In the genomic region with DNA sequence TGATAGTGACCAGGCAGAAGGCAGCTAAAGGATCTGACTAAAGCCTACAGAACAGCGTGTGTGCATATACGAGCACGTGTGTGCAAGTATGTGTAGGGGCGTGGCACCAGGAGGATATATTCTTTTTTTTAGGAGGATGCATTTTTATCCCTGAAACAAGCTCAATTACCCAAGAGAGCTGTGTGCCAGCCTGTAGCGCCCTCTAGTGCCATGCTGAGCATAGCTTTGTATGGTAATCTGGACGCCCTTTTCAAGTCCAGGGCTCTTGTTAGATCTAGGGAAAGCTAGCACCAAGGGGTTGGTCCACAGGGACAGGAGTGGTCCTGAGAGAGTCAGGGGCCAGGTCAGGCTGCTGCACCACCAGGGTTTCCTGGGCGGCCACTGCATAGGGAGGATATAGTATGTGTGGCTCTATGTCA, we compare ENCODE assay signal across 9 mouse cellular contexts. TPM values are rescaled to one million over a fixed set of nuclear protein-coding genes. Genes with fewer than 3 reads are reported as not detected.
DNase-seq lines count a peak whose midpoint lies in the region; ATAC-seq and TF ChIP-seq lines count a peak whose summit lies in the region.
"Had no signal": no experiment of that assay in that cellular context is flagged by ENCODE, and none has a peak within 500 bp of the region (broad histone marks: within the 10 kb centered on the region; RNA-seq: fewer than 3 reads in every experiment).

No protein-coding gene starts in this region.

- H3K36me3 ChIP-seq in intestine, embryonic 14.5 days (ENCODE audit: control insufficient read depth, insufficient read depth, low read length) = peaks cover 46% of the 10 kb centered on the region

- no peaks in the 10 kb centered on the region; the same call in 1 of the 2 replicates for H3K27me3 ChIP-seq in cerebellum, adult 2 months (ENCODE audit: control insufficient read depth, insufficient read depth, low read length)
- H3K27me3 ChIP-seq in intestine, embryonic 14.5 days (replicated peaks; ENCODE audit: control insufficient read depth, insufficient read depth, low read length) = no peaks in the 10 kb centered on the region
- H3K27me3 ChIP-seq: embryonic facial prominence, embryonic 13.5 days had no signal

- no peak overlapping the region for H3K9ac ChIP-seq in intestine, embryonic 14.5 days (ENCODE audit: low read length)
- H3K9ac ChIP-seq: embryonic facial prominence, embryonic 13.5 days had no signal

- 14% methylated on average over 7 of the region's 7 CpGs for WGBS in cerebellum, adult 2 months
- WGBS in intestine, embryonic 14.5 days = 28% methylated on average over 7 of the region's 7 CpGs

- intact Hi-C loops in left cerebral cortex, postnatal 4 days (cut with DNase I) = no loop called here

- no peak overlapping the region for H3K27ac ChIP-seq in cerebellum, adult 2 months (ENCODE audit: insufficient read depth, low read length)
- H3K27ac ChIP-seq in intestine, embryonic 14.5 days (ENCODE audit: low read depth) = no peak overlapping the region
- H3K27ac ChIP-seq: embryonic facial prominence, embryonic 13.5 days had no signal

- no peak for TF ChIP-seq POLR2A in cerebellum, adult 2 months (IDR thresholded peaks at IDR 0.05; ENCODE audit: borderline replicate concordance, insufficient read depth, low read length)

- TF ChIP-seq CTCF in cerebellum, adult 2 months (IDR thresholded peaks at IDR 0.05; ENCODE audit: borderline replicate concordance, insufficient read depth, low read depth, low read length) = peak; percentile 81

- DNase-seq in spleen, adult 12 weeks (ENCODE audit: low spot score) = peak; percentile 25
- no peak for DNase-seq in spleen, postnatal 36 days (ENCODE audit: low spot score in 2 of 2)
- DNase-seq in cerebellum, adult 2 months = peak; percentile 45 to 63
- peak; percentile 91 for DNase-seq in intestine, embryonic 14.5 days (ENCODE audit: low spot score)
- peak; percentile 79 for DNase-seq in left cerebral cortex, postnatal 4 days
- peak; percentile 49 for DNase-seq in naive thymus-derived CD4-positive, alpha-beta T cell, adult 2 months (ENCODE audit: low read depth)
- peak; percentile 53 for DNase-seq in thymus, postnatal 0 days (ENCODE audit: low spot score)

- H3K4me3 ChIP-seq in cerebellum, adult 2 months (replicated peaks; ENCODE audit: insufficient read depth, low read depth, low read length) = no peak overlapping the region
- H3K4me3 ChIP-seq in intestine, embryonic 14.5 days (ENCODE audit: low read depth, low read length) = no peak overlapping the region
- H3K4me3 ChIP-seq: embryonic facial prominence, embryonic 13.5 days had no signal

- H3K9me3 ChIP-seq in intestine, embryonic 14.5 days (ENCODE audit: control insufficient read depth, low read length) = no peaks in the 10 kb centered on the region
- H3K9me3 ChIP-seq: embryonic facial prominence, embryonic 13.5 days had no signal

- no peaks in the 10 kb centered on the region for H3K4me1 ChIP-seq in cerebellum, adult 2 months (ENCODE audit: control insufficient read depth, insufficient read depth, low read length)
- no peaks in the 10 kb centered on the region for H3K4me1 ChIP-seq in intestine, embryonic 14.5 days (replicated peaks; ENCODE audit: control insufficient read depth, insufficient read depth, low read length)
- H3K4me1 ChIP-seq: embryonic facial prominence, embryonic 13.5 days had no signal

- no peak overlapping the region for H3K4me2 ChIP-seq in intestine, embryonic 14.5 days (ENCODE audit: low read length)
- H3K4me2 ChIP-seq: embryonic facial prominence, embryonic 13.5 days had no signal

- ATAC-seq in frontal cortex, adult (ENCODE audit: low TSS enrichment) = peak; percentile 81
- ATAC-seq in intestine, embryonic 14.5 days (replicated peaks; ENCODE audit: low FRiP score, low TSS enrichment, low read depth) = no peak; the same call in 1 of the 2 replicates

RNA-seq across cellular contexts. Expression of gene Fgfr3, which starts 16.4 kb away (rescaled TPM):
- 128 and 147 TPM in 2 replicates for polyA plus RNA-seq in cerebellum, adult 2 months (2012; rRNA removed)
- 11.1 and 13.7 TPM in 2 replicates for polyA plus RNA-seq in intestine, embryonic 14.5 days (2014; fragmentation: Nextera tagmentation; extraction: Ambion mirVana)
- 10 to 100 TPM; 59.3 to 59.7 TPM for total RNA-seq in left cerebral cortex, postnatal 4 days (2021)
- polyA plus RNA-seq in thymus, postnatal 0 days (2015; fragmentation: Nextera tagmentation; extraction: Ambion mirVana) = 0.67 and 0.73 TPM in 2 replicates

RNA-seq across cellular contexts. Expression of gene Letm1, which starts 44.7 kb away (rescaled TPM):
- 69.9 and 72.4 TPM in 2 replicates for polyA plus RNA-seq in cerebellum, adult 2 months (2012; rRNA removed)
- 39.8 and 43.8 TPM in 2 replicates for polyA plus RNA-seq in intestine, embryonic 14.5 days (2014; fragmentation: Nextera tagmentation; extraction: Ambion mirVana)
- total RNA-seq in left cerebral cortex, postnatal 4 days (2021) = 100 to 1,000 TPM; 101 to 110 TPM
- polyA plus RNA-seq in thymus, postnatal 0 days (2015; fragmentation: Nextera tagmentation; extraction: Ambion mirVana) = 51.8 and 52.5 TPM in 2 replicates

Comparison
In these comparisons a context has a peak if more than half of its experiments do, and no peak if none do; other contexts are left out.
1. DNase-seq: peak in spleen, adult 12 weeks (single experiment), cerebellum, adult 2 months (2 of 2), intestine, embryonic 14.5 days (single experiment), left cerebral cortex, postnatal 4 days (single experiment), naive thymus-derived CD4-positive, alpha-beta T cell, adult 2 months (single experiment) and thymus, postnatal 0 days (single experiment); none in spleen, postnatal 36 days (0 of 2).